Mouse (Mus musculus) adrenal gland, postnatal 36 days (tissue): ENCODE data around the gene Klhl10. TPM values are rescaled to one million over a fixed set of nuclear protein-coding genes. Genes with fewer than 3 reads are reported as not detected.
A peak's percentile ranks its signal among the peaks of the same experiment; 100 is the strongest.

Source experiments
- DNase-seq, 2 experiments: peaks; one replicate each; pipeline ENCODE4 v3.0.0; 2021; ENCODE audit warnings: mixed read lengths in 1 of 2
- long read RNA-seq, 2 experiments: library from polyadenylated mRNA; stranded (forward); transcript quantifications; one replicate each; pipeline ENCODE4 v2.0.0; 2021; ENCODE audit warnings: borderline sequencing depth in 2 of 2
- total RNA-seq, 2 experiments: library from RNA; stranded (reverse); gene quantifications; 2 replicates each; pipeline ENCODE4 v1.2.3; 2021

The Klhl10 gene
- total RNA-seq = 1 to 10 TPM in 1 of 2 experiments, under 1 TPM in 1; 0.63 to 1.2 TPM
- long read RNA-seq, experiment 1, partial matches to known transcripts = 0 of 2 reads
- long read RNA-seq, experiment 1, other reads (novel, unspliced or antisense) = 2 of 2 reads
- long read RNA-seq, experiment 2 = 0 reads

DNA sequence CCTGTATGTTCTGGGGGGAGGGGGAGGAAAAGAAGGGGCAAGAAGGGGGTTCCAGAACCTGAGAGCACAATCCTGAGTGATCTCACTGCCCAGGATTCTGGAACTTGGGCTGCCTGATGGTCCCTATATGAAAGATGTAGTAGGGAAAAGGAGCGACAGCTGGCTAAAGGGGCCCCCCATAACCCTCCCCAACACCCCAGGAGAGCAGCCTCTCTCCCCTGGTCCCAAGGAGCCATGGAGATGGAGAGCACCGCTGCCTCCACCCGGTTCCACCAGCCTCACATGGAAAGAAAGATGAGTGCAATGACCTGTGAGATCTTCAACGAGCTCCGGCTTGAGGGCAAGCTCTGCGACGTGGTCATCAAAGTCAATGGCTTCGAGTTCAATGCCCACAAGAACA, at the start of gene Klhl10, which contains the start of gene Nt5c3b:
Gene Klhl10, plus strand, starts transcription at position 121 of the 400 bp plus-strand sequence.
Gene Nt5c3b, minus strand, starts transcription at position 12 of the 400 bp plus-strand sequence.
- no peak for DNase-seq

DNA sequence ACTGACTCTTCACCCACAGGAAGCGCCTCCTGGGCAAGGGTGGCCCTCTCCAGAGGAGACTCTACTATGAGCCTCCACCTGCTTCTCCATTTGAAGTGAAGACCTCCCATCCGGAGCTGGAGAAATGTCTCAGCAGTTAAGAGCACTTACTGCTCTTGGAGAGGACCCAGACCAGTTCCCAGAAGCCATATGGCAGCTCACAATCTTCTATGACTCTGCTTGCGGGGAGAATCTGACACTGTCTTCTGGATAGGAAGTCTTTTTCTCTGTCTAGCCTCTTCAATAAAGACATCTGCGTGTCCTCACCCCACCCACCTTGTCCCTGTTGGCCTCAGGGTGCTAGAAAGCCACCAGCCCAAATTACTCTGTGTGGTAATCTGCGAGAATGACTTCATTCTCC, 48.8 kb upstream of the Klhl10 start:
- no peak for DNase-seq

DNA sequence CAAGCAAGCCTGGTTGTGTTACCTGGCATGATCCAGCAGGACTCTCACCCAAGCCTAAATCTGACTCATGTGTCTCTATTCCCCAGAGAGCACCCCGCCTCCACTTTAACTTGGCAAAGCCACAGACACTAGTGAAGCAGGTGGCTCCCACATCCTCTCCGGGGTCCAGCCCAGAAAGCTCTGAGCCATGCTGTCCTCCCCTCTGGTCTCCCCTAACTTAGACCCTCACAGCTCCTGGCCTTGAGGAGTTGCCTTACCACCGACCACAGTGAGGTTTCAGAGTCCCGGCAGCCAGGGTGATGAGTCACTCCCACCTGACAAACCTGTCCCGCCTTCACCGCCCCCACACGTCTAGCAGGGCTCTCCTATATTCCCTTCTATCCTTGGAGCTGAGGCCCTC, 48.0 kb upstream of the Klhl10 start:
- DNase-seq = no peak

DNA sequence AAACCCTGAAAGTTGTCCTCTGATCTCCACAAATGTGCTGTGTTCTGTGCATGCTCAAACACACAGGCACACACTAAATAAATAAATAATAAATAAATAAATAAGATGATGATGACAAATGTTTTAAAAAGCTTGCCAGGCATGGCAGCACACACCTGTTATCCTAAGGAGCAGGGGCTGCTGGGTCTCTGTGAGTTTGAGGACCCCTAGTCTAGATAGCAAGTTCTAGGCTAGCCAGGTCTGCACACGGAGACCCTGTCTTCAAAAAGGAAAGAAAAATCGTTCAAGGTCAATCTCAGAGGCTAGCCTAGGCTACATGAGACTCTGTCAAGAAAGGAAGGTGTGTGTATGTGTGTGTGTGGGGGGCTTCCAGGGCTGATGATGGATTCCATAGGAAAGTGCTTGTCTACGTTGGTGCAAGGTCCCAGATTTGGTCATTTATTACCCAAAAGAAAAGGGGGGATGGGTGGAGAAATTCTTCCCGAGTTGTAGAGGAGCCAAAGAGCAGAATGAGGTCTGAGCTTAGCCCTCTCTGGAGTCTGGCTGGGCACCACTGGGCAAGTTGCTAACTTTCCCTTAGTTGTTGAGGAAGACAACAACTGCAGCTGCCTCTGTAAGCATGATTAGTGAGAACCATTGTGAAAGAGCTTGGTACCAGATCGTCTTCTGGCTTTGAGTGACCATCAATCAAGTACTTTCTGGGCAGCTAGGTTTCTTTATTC, 47.2 kb upstream of the Klhl10 start:
- no peak for DNase-seq

DNA sequence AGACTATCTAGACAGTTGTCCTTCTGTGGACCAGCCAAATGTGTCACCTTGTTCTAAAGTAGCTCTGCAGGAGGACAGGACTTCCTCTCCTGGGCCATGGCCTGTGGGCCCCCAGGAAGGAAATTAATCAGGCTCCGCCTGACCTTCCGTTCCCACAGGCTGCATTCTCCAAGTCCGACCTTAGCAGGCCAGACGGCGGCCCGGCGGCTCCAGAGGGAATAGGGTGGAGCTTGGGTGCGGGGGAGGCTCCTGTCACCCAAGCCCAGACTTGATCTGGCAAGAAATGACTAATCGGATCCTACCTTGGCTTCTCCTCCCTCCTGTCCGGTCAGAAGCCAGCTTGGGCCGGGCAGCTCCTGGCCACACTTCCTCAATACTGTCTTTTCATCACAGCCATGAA, 46.5 kb upstream of the Klhl10 start:
- peak; percentile 85 to 86 for DNase-seq

DNA sequence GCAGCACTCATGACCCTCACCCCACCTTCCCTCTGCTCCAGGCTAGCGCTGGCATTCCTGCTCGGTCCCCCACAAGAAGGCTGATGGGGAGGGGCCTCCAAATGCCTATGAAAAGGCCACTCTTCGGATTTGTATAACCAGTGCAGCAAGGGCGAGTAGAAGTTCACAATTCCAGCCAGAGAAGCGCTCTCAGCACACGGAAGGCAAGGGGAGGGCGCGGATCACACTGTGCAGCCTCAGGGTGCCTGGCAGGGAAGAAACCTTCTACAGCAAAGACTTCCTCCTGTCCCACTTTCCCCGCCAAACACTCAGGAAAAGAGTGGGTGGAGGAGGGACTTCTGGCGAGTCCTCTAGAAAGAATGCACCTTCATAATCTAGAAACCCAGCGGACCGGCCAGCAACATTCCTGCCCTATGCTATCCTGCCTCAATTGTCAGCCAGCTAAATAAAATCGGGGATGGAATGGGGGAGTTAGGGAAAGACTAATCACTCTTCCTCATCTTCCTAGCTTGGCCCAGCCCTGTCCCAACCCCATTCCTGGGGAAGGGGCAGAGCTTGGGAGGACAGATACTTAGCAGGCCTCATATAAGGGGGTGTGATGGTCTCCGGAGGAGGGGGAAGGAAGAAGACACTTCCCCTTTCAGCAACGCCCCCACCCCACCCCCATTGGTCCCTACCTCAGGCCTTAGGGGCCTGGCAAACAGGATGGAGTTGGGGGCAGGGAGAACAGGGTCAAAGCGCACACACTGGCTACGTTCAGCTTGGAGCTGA, 45.7 kb upstream of the Klhl10 start:
- peak; percentile 37 to 57 for DNase-seq

DNA sequence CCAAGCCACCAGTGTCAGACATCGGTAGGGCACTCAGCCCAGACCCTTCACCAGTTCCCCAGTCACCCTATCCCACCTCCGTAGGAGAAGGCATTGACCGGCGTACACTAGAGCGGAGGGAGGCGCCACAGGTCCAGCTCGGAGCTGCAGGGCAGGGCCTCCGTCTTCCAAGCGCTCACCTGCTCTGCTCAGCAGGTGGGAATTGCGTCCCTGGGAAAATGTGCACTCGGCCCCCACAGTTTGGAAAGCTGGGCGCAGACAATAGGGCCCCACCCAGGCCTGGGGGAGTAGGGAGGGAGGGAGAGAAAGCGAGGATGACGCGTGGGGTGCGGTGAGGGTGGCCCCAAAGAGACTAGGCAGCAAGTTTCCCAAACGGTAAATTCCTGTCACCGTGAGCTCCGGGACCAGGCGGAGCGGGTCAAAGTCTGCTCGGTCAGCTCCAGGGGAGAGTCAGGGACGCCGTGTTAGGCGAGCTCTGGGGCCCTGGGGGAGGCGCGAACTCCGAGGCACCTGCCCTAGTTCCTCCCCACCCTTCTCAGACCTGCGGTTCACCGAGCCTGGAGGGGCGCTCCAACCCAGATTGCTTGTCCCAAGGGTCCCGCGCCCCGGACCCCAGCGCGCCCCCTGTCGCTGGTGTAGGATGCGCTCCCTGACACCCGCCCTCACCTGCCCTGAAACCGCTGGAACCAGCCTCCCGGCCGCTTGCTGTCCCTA, 44.7 kb upstream of the Klhl10 start:
- DNase-seq = peak in 1 of 2 experiments; percentile 33

DNA sequence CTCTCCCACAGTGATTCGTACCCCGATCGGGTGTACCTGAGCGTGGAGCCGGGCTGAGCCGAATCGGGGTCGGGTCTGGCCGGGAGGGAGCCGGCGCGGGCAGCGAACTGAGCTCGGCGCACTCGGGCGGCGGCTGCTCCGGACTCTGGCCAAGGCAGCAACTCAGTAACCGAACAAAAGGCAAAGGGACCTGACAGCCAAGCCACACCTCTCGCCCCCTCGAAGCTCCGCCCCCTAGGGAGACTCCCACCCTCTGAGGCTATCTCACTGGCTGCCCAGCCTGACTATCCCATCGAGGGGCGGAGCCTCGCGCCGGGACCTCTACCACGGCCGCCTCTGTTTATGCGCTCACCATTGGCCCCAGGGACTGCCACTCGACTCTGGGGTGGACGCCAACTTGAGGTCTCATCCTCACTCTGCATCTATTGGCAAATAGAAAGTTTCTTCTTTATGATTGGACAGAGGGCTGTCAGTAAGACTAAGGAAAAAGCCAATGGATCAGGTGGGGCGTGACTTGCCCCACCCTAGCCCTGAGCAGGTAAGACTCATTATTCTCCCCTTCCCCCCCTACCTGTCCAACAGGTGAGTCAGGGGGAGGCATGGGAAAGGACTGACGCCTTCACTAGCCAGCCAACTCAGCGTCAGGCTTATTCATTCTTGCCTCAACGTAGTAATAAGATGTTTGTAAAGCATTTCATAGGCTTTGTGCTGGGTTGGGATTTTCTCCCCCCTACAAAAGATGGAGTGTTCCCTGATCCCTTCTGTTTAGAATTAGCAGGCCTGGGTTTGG, 43.9 kb upstream of the Klhl10 start, which contains the start of gene Jup:
Gene Jup, minus strand, starts transcription at position 164 of the 790 bp plus-strand sequence.
- DNase-seq = peak; percentile 100

DNA sequence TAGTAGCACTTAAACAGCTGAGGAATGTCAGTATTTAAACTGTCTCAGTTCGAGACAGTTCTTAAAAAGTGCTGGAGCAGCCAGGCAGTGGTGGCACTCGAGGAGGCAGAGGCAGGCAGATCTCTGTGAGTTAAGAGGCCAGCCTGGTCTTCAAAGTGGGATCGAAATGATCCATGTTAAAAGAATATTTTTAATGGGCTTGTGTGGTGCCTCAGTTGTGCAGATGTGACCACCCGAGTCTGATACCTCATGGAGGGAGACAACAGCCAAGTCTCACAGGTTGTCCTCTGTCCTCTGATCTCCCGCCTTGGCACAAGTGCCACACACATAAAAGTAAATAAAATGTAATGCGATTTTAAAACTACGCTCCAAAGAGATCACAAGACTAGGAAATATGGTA, 43.2 kb upstream of the Klhl10 start:
- DNase-seq = no peak

DNA sequence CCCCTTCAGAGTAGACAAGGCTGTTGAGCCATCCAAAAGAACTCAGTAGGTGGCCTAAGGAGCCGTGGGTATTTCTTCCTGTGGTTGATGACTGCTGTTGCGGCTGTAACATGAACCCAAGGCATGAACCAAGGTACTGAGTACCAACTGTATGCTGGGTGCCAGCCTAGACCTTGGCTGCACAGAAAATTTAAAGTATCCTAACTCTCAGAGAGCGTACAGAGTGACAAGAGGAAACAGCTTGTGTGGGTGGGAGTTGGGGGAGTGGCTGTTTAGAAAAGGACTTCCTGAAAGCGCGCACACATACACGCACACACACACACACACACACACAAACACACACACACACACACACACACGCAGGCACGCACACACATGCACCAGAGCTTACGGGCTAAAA, 42.4 kb upstream of the Klhl10 start:
- DNase-seq = no peak

DNA sequence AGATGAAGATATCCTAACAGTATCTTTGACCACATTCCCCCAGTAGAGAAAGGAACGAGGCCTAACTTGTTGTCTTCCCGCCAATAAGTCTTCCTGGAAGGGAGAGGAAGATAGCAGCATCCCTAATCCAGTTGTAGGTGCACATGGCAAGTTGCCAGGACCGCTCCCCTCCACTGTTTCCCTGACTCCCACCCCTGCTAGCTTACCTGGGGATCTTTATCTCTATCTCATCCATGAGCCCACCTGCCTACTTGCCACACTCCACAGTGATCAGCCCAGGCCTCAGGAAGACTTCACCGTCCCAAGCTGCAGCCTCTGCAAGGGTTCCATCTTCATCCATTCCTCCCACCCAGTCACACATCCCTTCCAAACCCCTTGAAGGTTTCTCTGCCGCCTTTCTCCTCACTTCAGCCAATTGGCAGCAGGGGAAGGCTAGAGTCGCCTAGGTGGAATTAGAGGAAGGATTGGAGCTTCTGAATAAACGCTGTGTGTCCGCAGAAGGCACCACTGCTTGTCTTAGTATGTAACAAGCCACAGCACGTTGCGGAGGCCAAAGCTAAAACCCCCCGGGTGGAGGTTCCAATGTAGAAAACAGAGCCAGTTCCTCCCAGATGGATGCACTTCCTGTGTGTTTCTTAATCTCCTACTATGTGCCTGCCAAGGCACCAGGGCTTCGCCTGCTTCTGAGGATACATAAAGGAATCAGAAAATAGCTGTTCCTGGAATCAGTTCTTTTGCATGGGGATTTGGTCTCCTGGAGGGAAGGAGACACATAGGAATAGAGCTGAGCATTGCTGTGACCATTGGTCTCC, 41.8 kb upstream of the Klhl10 start:
- no peak for DNase-seq

DNA sequence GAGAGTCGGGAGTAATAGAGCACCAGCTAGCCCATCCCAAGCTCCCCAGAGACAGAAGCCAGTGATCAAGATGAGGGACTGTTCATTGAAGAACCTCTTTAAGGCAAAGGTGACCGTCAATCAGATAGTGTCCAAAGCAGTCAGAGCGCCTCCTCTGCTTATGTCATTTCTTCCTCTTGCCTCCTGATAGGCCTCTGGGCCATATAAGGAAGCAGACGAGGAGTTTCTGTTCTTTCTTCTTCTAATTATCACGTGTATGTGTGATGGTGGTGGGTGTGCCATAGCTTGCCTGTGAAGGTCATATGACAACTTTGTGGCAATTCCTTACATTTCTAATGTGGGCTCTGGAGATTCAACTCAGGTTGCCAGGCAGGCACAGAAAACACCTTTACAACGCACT, 40.9 kb upstream of the Klhl10 start:
- no peak for DNase-seq

DNA sequence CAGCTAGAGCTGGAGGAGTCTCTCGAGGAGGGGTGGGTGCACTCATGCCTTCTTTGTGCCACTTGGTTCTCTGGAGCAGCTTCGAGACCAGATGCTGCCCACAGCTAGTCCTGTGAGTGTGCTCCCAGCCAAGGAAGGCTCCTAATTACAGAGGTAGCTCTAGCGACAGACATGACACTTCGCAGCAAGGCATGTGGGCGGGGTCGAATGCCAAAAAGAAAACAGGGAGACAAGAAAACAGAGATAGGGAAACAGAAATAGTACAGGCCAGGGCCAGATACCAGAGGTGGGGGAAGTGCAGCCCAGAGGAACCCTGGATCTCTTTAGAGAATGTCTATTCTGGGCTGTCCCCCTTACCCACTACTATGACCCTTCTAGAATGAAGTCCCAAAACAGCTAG, 39.5 kb upstream of the Klhl10 start:
- DNase-seq = no peak

DNA sequence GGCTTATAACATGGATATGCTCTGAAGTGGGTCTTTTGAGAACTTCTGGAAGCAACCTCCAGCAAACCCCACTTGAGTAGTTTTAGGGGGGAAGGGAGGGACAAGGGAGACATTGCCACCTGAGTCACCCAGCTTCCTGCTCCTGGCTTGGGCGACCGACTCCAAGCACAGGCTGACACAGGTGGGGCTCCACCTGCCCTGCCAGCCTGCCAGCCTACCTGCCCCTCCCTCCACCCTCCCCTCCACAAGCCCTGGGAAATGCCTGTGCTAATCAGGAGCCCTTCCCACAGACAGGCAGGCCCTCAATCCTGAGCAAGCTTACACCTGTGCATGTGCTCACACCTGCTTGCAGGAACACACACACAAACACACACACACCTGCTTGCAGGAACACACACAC, 39.0 kb upstream of the Klhl10 start:
- no peak for DNase-seq

DNA sequence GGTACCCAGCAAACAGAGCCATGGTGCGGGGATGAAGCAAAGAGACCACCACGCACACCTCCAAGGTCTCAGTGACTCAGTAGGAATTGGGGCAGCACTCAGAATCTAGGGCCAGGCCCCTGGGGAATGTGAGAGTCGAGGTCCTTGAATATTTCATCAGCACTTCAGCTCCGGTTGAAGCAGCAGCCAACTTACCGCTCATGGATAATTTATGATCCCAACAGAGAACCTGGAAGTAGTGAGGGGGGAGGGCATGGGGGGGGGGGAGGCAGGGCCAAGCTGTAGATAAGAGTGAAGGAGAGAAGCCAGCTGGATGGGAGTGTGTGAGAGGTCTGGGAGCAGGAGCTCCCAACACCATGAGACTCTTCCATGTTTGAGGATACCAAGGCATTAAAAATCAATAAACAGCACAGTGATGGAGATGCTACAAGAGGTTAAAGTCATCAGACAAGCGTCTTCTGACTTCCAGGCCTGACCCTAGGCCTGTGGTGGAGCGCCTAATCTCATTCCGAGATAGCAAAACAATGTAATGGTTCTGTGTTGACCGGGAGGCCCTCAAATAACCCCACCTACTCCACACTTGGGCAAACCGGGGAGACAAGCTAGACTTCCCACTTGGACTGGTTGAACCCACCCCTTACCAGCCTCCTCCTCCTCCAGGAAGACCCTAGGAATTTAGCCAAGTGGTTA, 38.1 kb upstream of the Klhl10 start:
- DNase-seq = peak in 1 of 2 experiments; percentile 37

DNA sequence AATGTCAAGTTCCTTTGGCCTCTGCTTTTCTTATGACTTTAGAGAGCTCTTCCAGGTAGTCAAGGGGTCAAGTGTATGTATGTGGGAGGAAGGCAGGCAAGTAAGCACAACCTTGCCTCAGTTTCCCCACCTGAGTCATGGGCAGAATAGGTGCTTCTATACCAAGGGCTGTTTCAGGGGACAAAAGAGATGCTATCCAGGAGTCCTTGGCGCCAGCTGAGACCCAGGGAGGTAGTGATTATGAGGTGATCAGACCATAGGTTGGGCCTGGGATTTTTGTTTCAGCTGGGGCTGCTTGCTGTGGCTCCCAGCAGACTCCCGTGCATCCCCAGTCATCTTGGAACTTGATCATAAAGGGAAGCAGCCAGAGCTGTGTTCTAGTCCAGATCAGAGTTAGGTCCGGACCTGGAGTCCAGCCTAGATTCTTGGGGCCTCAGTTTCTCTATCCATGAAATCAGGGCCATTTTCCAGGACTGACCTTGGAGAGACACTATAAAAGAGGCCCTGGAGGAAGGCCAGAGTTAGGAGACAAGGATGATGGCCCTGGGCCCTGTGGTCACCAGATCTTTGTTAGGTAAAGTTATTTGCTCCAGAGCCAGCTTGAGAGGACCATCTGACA, 37.2 kb upstream of the Klhl10 start:
- no peak for DNase-seq

DNA sequence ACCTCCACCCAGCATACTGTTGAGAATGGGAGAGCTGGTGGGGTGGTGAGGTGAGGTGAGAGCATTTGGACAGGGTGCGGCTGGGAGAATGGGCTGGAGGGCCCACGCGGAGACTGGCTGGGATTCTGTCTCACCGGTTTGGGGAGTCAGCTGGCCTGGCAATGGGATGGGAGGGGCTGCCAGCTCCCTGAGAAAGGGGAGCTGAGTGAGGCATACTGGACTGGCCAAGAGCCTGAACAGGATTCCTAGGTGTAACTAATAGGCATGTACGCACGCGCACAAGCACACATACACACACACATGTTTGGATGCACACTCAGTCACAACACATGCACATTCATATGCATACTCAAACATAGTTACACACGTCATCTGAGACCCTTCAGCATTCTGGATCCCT, 35.4 kb upstream of the Klhl10 start:
- no peak for DNase-seq

DNA sequence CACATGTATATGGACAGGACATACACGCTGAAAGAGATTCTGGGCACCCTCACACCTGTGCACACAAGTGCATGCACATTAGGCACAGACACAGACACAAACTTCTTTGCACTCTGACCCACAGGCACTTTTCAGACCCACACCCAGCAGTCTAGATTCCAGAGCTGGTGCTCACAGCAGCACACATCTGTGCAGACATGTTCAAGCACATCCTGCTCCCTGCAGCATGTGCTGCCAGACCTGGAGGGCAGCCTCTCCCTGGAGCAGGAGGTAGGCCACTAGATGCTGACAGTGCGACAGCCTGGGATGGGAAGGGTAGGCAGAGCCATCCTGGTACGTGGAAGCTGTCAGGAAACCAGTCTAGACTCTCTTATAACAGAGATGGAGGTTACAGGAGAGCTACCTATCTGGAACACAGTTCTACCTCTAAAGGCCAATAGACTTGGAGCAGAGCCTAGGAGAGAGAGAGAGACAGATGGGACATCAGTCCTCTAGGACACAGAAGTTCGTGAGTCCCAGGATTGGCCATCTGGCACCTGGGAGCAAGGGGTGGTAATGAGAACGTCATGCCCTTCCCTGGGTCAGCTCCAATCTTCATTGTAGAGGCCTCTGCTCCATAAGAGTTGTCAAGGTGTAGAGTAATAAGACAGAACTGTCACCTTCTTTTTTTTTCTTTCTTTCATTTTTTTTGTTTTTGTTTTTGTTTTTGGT, 34.6 kb upstream of the Klhl10 start:
- DNase-seq = no peak
